Mouse (Mus musculus) megakaryocyte, embryonic 14.5 days (primary cell): ENCODE measurements around the gene Wbp2.

Source experiments
- FLI1 ChIP-seq: IDR thresholded peaks from 2 replicates; pipeline ENCODE4 v1.6.1; 2012; ENCODE audit warnings: low read length, inconsistent platforms, mixed read lengths
- GATA1 ChIP-seq: IDR thresholded peaks from 3 replicates; pipeline ENCODE4 v1.6.1; 2012; ENCODE audit warnings: mixed read lengths, low read length, inconsistent platforms, borderline replicate concordance

- TF ChIP-seq GATA1 = no peak
- TF ChIP-seq FLI1 = no peak
Observed at GRCm38 (mm10) chr11:116062521-116062920, 24.3 kb downstream of the Wbp2 start.
